Mouse (Mus musculus): ENCODE measurements around the gene Gm28038. TPM values are rescaled to one million over a fixed set of nuclear protein-coding genes. Genes with fewer than 3 reads are reported as not detected.

Gene Gm28038
- polyA plus RNA-seq, 1 experiment from 2014 or later = not detected

DNA sequence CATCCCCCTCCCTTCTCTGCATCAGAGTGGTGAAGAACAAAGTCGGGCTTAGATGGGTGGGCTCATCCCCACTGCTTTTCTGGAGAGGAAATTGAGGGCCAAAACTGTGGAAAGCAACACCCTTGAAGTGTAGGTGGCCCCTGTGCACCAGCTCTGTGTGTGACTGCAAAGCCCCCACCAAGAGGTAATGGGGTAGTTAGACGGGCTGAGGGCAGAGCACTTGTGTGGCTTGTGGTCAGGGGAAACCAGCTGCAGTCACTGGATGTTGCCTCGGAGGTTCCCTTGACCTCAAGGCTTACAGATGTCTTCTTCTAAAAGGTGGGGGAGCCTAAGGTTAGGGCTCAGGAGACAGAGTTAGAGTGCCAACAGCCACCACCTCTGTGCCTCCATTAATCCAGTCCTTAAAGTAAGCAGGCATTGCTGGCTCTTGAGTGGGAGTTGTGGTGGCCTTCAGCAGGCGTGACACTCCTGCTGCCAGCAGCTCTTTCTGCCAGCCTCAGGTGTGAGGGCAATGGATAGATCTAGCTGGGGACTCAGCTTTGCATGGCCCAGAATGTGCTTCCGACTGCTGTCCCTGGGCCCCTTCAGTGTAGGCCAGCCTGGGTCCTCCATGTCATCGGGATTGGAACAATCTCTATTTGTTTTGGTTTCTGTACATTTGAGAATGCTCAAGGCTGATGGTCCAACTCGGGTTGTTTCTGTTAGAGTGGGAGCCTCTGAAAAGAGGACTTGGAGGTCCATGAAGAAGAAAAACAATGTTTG is 23.0 kb upstream of the Gm28038 start:
- Histone ChIP-seq H3K4me3 (replicated peaks) (no peak overlapping the region), H3K9me3 (replicated peaks) (no peaks in the 10 kb centered on the region), H3K27me3 (no peaks in the 10 kb centered on the region), H3K4me2 (no peak overlapping the region), H3K9ac (no peak overlapping the region), H3K27ac (no peak overlapping the region), H3K4me1 (replicated peaks) (peaks cover 44% of the 10 kb centered on the region), H3K36me3 (peaks cover 82% of the 10 kb centered on the region)
- no peak for DNase-seq
- 55% methylated on average over 7 of the region's 7 CpGs for WGBS (ENCODE audit: insufficient replicate concordance)
- ATAC-seq (ENCODE audit: low read depth) = no peak

DNA sequence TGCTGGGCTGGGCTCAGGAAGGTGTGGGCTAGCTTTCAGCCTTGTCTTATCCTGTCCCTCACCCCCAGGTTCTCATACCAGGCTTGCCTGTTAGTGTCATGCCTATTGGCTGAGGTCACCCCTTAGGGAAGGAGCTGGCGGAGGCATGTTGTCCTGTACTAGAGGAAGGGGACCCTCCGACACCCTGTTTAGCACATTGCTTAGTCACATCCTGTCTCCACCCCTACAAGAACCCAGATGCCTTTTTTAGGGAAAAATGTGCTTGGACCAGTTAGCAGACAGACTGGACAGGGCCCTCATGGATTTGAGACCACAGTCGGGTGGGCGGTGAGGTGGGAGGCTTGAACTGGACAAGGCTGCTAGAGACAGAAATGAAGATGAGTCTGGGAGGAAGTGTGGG is 22.2 kb upstream of the Gm28038 start:
- Histone ChIP-seq H3K9ac (no peak overlapping the region), H3K4me3 (replicated peaks) (no peak overlapping the region)
- 0 out of 2 replicates have a peak, but pooled peaks have one; percentile 22 for ATAC-seq (ENCODE audit: low read depth)

DNA sequence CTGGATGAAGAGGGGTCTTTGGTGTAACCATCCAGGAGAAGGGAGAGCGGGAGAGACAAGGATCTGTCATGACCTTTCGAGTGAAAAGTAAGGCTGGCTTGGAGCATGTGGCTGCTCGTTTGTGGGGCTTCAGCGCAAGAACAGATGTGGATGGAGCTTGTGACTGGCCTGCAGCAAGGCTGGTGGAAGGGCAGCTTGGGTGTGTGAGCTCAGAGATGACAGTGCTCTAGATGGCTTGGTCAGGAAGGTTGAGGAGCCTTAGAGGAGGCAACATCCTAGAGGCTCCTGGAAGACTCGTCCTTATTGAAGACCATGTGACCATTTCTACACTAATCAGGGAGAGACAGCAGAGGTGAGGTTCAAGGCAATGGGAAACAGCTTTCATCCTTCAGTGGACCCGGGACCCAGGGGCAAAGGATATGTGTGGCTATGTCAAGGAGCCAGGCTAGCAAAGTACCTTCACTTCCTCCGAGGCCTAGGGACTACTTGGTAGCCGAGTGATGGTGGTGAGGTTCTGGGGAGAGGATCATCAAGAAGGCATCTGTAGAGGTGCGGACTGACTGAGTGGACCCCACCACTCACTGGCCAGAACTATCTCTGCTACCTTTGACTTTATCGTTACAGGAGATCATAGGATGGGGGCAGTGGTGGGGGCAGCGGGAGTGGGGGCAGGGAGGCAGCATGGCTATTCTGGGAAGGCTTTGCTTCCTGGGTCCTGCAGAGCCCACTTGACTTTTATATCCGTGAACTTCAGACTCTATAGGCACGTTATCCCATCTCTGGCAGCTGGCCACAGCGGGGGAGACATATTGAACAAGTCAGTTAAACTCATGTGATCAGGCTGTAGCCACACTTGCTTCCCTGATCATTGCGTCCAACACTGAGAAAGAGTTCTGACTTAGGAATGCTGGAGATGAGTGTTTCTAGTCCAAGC is 21.4 kb upstream of the Gm28038 start:
- 0 out of 2 replicates have a peak overlapping the region, but pooled peaks have one; percentile 39 for H3K27ac ChIP-seq
- ATAC-seq (ENCODE audit: low read depth) = no peak
- 77% methylated on average over 15 of the region's 15 CpGs for WGBS (ENCODE audit: insufficient replicate concordance)

More for the DNA sequence above, 22.2 kb upstream of the Gm28038 start:
- Histone ChIP-seq H3K36me3 (peaks cover 87% of the 10 kb centered on the region), H3K27ac (no peak overlapping the region), H3K4me2 (no peak overlapping the region), H3K27me3 (no peaks in the 10 kb centered on the region), H3K4me1 (replicated peaks) (peaks cover 38% of the 10 kb centered on the region), H3K9me3 (replicated peaks) (no peaks in the 10 kb centered on the region)
- DNase-seq = no peak
- WGBS (ENCODE audit: insufficient replicate concordance) = 53% methylated on average over 4 of the region's 4 CpGs

DNA sequence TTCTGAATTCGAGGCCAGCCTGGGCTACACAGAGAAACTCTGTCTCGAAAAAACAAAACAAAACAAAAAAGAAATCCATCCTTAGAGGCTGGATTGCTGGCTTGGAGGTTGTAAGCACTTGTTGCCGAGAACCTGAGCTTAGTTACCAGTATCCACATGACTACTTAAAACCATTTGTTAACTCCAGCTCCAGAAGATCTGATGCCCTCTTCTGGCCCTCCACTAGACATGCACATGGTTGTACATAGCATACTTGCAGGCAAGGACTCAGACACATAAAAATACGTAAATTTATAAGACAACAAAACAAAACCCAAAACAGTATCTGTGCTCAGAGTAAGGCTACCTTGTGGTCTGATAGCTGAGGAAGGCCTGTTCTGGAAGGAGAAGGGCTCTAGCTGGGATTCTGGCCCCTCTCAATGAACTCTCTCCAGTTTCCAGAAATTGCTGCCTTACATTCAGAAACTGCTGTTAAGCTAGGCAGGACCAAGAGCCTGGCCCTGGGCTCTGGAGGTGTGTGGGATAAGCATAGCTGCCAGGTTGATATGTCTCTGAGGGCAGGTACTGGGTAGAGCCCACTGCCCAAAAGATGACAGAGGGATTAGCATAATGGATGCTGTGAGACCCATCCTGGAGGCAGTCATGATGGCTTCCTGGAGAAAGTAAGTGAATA is 19.6 kb upstream of the Gm28038 start:
- ATAC-seq (ENCODE audit: low read depth) (no peak), DNase-seq (no peak)
- Histone ChIP-seq H3K4me1 (replicated peaks) (peaks cover 48% of the 10 kb centered on the region), H3K36me3 (peaks cover 82% of the 10 kb centered on the region), H3K4me3 (replicated peaks) (no peak overlapping the region), H3K27ac (no peak overlapping the region), H3K9ac (no peak overlapping the region), H3K9me3 (replicated peaks) (no peaks in the 10 kb centered on the region), H3K27me3 (no peaks in the 10 kb centered on the region), H3K4me2 (no peak overlapping the region)
- 73% methylated on average over 4 of the region's 4 CpGs for WGBS (ENCODE audit: insufficient replicate concordance)

More for the DNA sequence above, 21.4 kb upstream of the Gm28038 start:
- Histone ChIP-seq H3K4me2 (no peak overlapping the region), H3K9me3 (replicated peaks) (no peaks in the 10 kb centered on the region), H3K9ac (no peak overlapping the region), H3K4me1 (replicated peaks) (peaks cover 34% of the 10 kb centered on the region), H3K36me3 (peaks cover 93% of the 10 kb centered on the region), H3K4me3 (replicated peaks) (no peak overlapping the region), H3K27me3 (no peaks in the 10 kb centered on the region)
- DNase-seq = no peak

DNA sequence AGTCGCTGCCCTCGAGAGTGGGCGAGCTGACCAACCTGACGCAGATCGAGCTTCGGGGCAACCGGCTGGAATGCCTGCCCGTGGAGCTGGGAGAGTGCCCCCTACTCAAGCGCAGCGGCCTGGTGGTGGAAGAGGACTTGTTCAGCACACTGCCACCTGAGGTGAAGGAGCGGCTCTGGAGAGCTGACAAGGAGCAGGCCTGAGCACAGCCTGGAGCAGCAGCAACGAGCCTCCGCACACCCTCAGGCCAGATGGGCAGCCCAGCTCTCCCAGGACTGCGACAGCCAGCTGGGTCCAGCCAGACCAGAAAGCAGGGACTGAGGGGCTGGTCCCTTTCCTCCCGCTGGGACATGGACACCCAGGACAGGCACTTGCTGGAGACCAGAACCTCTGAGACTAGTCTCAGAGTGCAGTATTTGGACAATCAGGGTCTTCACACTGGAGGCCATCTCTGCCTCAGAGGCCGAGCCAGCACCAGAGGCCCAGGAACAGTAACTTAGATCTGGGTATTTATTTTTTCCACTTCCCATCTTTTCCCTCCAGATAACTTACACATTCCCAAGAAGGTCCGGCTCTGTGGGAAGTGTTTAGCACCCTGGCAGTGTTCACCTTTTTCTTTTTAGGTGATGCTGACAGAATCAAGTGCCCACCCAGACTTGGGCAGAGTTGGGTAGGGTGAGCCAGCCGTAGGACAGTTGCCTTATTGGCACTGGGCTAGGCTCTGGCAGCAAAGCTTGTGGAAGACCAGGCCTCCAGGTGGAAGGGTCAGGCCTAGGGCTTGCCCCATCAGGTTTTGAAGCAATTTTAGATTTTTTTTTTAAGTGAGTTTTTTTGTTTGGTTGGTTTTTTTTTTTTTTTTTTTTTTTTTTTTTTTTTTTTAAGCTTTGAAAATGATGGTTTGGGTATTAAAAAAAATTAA is 18.7 kb upstream of the Gm28038 start:
- Histone ChIP-seq H3K27me3 (no peaks in the 10 kb centered on the region), H3K36me3 (peaks cover 72% of the 10 kb centered on the region), H3K27ac (no peak overlapping the region), H3K9ac (no peak overlapping the region), H3K4me1 (replicated peaks) (peaks cover 55% of the 10 kb centered on the region), H3K4me3 (replicated peaks) (no peak overlapping the region), H3K9me3 (replicated peaks) (no peaks in the 10 kb centered on the region), H3K4me2 (no peak overlapping the region)
- ATAC-seq (ENCODE audit: low read depth) = no peak
- 91% methylated on average over 18 of the region's 18 CpGs for WGBS (ENCODE audit: insufficient replicate concordance)
- no peak for DNase-seq

DNA sequence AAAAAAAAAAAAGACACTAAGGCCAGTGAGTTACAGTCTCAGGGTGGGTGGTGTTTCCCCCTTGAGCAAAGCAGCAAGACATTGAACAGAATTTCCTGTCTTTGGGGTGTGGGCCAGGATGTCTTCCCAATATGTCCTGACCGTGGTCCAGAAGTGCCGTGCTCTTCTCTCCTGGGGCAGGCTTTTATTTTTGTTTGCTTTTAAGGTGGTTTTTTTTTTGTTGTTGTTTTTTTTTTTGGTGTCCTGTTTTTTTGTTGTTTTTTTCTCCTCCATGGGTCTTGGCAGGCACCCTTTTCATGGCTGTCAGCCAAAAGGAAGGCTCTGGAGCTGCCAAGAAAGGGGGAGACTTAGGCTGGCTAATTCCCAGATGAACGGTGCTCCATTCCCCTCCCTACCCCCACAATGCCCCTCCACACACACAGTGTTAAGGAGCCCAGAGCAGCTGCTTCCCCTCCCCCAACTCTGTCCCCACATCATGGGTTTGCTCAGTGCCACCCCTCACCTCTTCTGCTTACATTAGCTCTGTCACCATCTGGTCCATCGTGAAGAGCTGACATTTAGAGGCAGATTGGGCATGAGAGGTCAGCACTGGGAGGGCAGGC is 17.9 kb upstream of the Gm28038 start:
- DNase-seq (no peak), ATAC-seq (ENCODE audit: low read depth) (no peak)
- H3K9ac ChIP-seq = no peak overlapping the region
- peaks cover 51% of the 10 kb centered on the region for H3K4me1 ChIP-seq (replicated peaks)
- H3K9me3 ChIP-seq (replicated peaks) = no peaks in the 10 kb centered on the region
- H3K27ac ChIP-seq = no peak overlapping the region
- peaks cover 65% of the 10 kb centered on the region for H3K36me3 ChIP-seq
- no peak overlapping the region for H3K4me3 ChIP-seq (replicated peaks)
- no peak overlapping the region for H3K4me2 ChIP-seq
- 71% methylated on average over 4 of the region's 4 CpGs for WGBS (ENCODE audit: insufficient replicate concordance)
- no peaks in the 10 kb centered on the region for H3K27me3 ChIP-seq

DNA sequence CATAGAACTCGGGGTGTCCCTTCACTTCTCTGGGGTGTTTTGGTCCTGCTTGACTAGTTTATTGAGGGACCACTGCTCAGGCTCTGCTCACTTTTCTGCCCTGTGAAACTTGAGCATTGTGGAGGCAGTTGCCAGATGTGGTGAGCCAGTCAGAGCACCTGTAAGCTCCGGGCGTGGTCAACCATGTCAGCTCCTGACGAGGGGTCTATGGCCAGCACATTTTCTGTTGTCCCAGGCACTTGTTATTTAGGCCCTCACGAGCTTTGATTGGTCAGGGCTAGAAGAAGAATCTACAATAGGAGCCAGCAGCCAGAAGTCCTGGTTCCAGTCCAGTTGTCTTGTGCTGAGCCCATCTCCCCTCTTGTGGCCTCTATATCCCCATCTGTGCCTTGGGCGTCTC is 17.0 kb upstream of the Gm28038 start:
- no peak for DNase-seq
- peaks cover 56% of the 10 kb centered on the region for H3K36me3 ChIP-seq
- H3K4me1 ChIP-seq (replicated peaks) = peaks cover 50% of the 10 kb centered on the region
- ATAC-seq (ENCODE audit: low read depth) = no peak
- H3K4me2 ChIP-seq = no peak overlapping the region
- 82% methylated on average over 6 of the region's 6 CpGs for WGBS (ENCODE audit: insufficient replicate concordance)
- no peak overlapping the region for H3K9ac ChIP-seq
- no peak overlapping the region for H3K4me3 ChIP-seq (replicated peaks)
- H3K27me3 ChIP-seq = no peaks in the 10 kb centered on the region
- H3K9me3 ChIP-seq (replicated peaks) = no peaks in the 10 kb centered on the region
- H3K27ac ChIP-seq = no peak overlapping the region

DNA sequence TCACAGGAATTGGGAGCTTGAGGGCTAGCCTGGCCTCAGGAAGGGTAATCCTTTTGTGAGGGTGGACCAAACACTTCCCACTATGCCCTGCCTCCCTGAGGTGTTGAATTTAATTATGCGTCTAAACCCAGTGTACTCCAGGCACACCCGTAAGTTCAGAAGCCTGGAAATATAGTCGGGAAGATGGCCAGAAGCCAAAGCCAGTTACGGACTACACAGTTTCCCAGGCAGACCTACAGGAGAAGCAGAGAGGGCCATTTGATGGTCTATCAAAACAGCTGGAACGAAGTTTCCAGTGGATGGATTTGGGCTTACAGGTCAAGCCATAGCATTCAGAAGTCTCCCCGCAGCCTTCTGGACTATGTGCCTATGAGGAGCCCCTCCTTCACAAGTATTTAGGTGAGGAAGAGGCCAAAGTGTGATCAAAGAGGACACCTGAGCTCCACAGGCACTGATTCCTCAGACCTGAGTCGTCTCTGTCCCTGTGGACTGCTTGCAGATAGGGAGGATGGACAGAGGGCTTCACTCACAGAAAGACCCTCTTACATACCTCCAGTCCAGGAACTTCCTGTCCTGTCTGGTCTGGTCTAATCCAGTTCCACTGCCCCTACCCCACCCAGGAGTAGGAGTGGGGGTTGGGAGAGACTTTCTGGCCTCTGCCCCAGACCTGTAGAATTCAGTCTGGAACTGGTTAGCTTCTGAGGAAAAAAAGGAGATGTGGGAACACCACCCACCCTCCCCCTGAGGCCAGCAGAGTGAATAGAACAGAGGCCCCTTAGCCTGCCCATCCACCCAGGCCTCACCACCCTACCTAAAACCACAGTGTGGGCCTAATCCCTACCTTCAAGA is 15.9 kb upstream of the Gm28038 start:
- Histone ChIP-seq H3K4me3 (replicated peaks) (no peak overlapping the region), H3K4me1 (replicated peaks) (peaks cover 47% of the 10 kb centered on the region), H3K36me3 (peaks cover 45% of the 10 kb centered on the region), H3K27ac (peak overlapping the region; percentile 78), H3K27me3 (no peaks in the 10 kb centered on the region), H3K4me2 (no peak overlapping the region), H3K9ac (no peak overlapping the region), H3K9me3 (replicated peaks) (no peaks in the 10 kb centered on the region)
- DNase-seq (no peak), ATAC-seq (ENCODE audit: low read depth) (no peak)
- WGBS (ENCODE audit: insufficient replicate concordance) = 79% methylated on average over 7 of the region's 7 CpGs

DNA sequence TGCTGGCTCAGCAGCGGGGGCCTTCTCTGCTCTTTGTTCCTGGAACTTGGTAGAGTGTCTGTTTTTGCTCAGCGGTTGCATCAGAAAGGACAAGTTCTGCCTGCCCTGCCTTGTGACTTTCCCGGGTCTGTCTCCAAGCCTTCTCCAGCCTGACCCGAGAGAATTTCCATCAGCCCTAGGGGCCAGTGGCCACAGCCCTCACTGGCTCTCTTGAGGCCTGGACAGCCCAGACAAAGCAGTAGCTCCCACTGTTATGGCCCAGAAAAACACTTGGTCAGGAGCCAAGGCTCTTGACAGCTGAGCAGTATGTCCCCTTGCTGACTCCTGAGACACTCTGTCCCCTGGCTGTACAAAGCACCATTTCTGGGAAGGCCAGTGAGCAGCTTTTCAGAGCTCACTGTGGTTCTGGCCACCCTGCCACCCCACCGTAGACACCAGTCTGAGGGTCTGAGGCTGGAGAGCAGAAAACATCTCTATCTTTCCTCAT is 15.0 kb upstream of the Gm28038 start, which contains the start of gene Phyhd1:
Phyhd1 (plus strand) TSS at position 437 of the 487 bp plus-strand sequence.
- Histone ChIP-seq H3K27ac (peak within 1 kb of the TSS; percentile 78), H3K4me1 (replicated peaks) (peaks cover 48% of the 10 kb centered on the region), H3K4me3 (replicated peaks) (peak within 1 kb of the TSS; percentile 23), H3K36me3 (peaks cover 38% of the 10 kb centered on the region), H3K9ac (peak within 1 kb of the TSS; percentile 7; the same call in 1 of the 2 replicates), H3K27me3 (no peaks in the 10 kb centered on the region), H3K9me3 (replicated peaks) (no peaks in the 10 kb centered on the region), H3K4me2 (peak within 1 kb of the TSS; percentile 32)
- 65% methylated on average over 5 of the region's 5 CpGs for WGBS (ENCODE audit: insufficient replicate concordance)
- no peak for ATAC-seq (ENCODE audit: low read depth)
- DNase-seq = no peak

All from liver, embryonic 13.5 days (tissue).